Mouse (Mus musculus): Measurements from ENCODE around the gene Mrc1. TPM values are rescaled to one million over a fixed set of nuclear protein-coding genes. Genes with fewer than 3 reads are reported as not detected.

Gene Mrc1
- polyA plus RNA-seq, 1 experiment = 0.19 TPM

DNA sequence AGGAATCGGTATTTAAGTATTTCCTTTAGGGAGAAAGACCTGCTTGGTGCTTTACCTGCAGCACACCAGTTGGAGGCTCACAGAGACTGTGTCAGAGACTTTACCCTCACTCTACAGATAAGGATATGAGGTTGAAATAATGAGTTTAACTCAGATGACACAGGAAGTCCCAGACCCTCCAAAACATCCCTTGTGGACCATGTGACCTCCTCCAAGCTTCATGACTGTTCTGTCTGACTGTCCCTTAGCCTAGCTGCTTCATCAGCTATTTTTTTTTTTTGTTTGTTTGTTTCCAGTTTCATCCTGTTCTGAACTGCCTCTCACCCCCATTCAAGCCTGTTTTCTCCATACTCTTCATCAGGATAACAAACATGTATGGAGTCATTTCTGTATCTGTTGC lies 3.7 kb downstream of the Mrc1 start:
- no peak for TF ChIP-seq EP300 (IDR thresholded peaks at IDR 0.05; ENCODE audit: insufficient read depth, low read depth, low read length)
- TF ChIP-seq CTCF (IDR thresholded peaks at IDR 0.05; ENCODE audit: low read depth, low read length) = no peak
- TF ChIP-seq POLR2A (IDR thresholded peaks at IDR 0.05; ENCODE audit: insufficient read depth, low read length) = no peak
- H3K4me1 ChIP-seq (ENCODE audit: control insufficient read depth, insufficient read depth, low read length) = no peaks in the 10 kb centered on the region
- H3K27me3 ChIP-seq (ENCODE audit: control insufficient read depth, insufficient read depth, low read length, poor library complexity, severe bottlenecking) = no peaks in the 10 kb centered on the region
- H3K4me3 ChIP-seq (ENCODE audit: low read depth, low read length) = no peak overlapping the region
- no peaks in the 10 kb centered on the region for H3K36me3 ChIP-seq (ENCODE audit: control insufficient read depth, insufficient read depth, low read length, poor library complexity, severe bottlenecking)
- no peaks in the 10 kb centered on the region for H3K9me3 ChIP-seq (replicated peaks; ENCODE audit: control insufficient read depth, insufficient read depth, low read length, poor library complexity, severe bottlenecking)
- no peak overlapping the region for H3K27ac ChIP-seq (ENCODE audit: insufficient read depth, low read length)
- no peak overlapping the region for H3K9ac ChIP-seq (ENCODE audit: low read depth, poor library complexity, severe bottlenecking)

DNA sequence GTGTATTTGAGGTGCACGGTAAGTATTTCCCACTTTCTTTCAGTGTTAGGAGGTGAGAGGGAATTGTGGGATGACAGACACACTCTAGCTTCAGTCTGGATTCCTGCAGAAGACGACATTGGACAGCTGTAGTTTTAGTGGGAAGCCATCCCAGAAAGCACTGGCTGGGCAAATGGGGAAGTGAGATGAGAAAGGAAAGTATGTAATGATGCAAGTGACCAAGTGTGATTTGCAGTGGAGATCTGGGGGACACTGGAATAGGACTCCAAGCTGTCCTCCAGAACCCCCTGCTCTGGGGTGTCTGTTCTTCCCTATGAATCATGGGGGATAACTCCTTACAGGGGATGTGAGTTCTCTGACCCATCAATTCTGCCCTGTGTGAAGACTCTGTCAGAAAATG lies 4.8 kb downstream of the Mrc1 start:
- Histone ChIP-seq H3K9me3 (replicated peaks; ENCODE audit: control insufficient read depth, insufficient read depth, low read length, poor library complexity, severe bottlenecking) (no peaks in the 10 kb centered on the region), H3K9ac (ENCODE audit: low read depth, poor library complexity, severe bottlenecking) (no peak overlapping the region), H3K27ac (ENCODE audit: insufficient read depth, low read length) (no peak overlapping the region), H3K27me3 (ENCODE audit: control insufficient read depth, insufficient read depth, low read length, poor library complexity, severe bottlenecking) (no peaks in the 10 kb centered on the region), H3K4me3 (ENCODE audit: low read depth, low read length) (no peak overlapping the region), H3K36me3 (ENCODE audit: control insufficient read depth, insufficient read depth, low read length, poor library complexity, severe bottlenecking) (no peaks in the 10 kb centered on the region), H3K4me1 (ENCODE audit: control insufficient read depth, insufficient read depth, low read length) (no peaks in the 10 kb centered on the region)
- TF ChIP-seq EP300 (IDR thresholded peaks at IDR 0.05; ENCODE audit: insufficient read depth, low read depth, low read length) = no peak
- TF ChIP-seq CTCF (IDR thresholded peaks at IDR 0.05; ENCODE audit: low read depth, low read length) = no peak
- TF ChIP-seq POLR2A (IDR thresholded peaks at IDR 0.05; ENCODE audit: insufficient read depth, low read length) = no peak

GRCm38 (mm10) chr2:14235319-14235718 lies 6.1 kb downstream of the Mrc1 start:
- H3K9me3 ChIP-seq (replicated peaks; ENCODE audit: control insufficient read depth, insufficient read depth, low read length, poor library complexity, severe bottlenecking) = no peaks in the 10 kb centered on the region
- no peak overlapping the region for H3K4me3 ChIP-seq (ENCODE audit: low read depth, low read length)
- H3K36me3 ChIP-seq (ENCODE audit: control insufficient read depth, insufficient read depth, low read length, poor library complexity, severe bottlenecking) = no peaks in the 10 kb centered on the region
- no peak for TF ChIP-seq POLR2A (IDR thresholded peaks at IDR 0.05; ENCODE audit: insufficient read depth, low read length)
- no peak for TF ChIP-seq CTCF (IDR thresholded peaks at IDR 0.05; ENCODE audit: low read depth, low read length)
- no peak for TF ChIP-seq EP300 (IDR thresholded peaks at IDR 0.05; ENCODE audit: insufficient read depth, low read depth, low read length)
- H3K27ac ChIP-seq (ENCODE audit: insufficient read depth, low read length) = no peak overlapping the region
- no peaks in the 10 kb centered on the region for H3K27me3 ChIP-seq (ENCODE audit: control insufficient read depth, insufficient read depth, low read length, poor library complexity, severe bottlenecking)
- no peak overlapping the region for H3K9ac ChIP-seq (ENCODE audit: low read depth, poor library complexity, severe bottlenecking)
- no peaks in the 10 kb centered on the region for H3K4me1 ChIP-seq (ENCODE audit: control insufficient read depth, insufficient read depth, low read length)

DNA sequence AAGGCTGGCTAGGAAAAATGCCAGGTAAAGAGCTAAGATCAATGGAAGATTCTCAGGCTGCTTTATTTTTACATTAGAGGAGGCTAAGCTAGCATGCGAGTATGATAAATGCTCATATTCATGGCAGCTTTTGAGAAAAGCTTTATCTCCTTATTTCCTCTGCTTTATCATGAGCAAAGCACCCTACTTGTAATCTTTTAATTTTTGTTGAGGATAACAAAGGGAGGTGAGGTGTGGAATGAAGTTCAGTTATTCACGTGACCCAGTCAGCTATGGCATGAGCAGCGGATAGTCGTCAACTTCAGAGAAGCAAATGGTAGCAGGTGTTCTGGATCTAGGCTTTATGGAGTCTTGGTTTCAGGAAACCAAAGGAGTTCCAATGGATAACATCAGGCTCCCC lies 7.7 kb downstream of the Mrc1 start:
- no peaks in the 10 kb centered on the region for H3K9me3 ChIP-seq (replicated peaks; ENCODE audit: control insufficient read depth, insufficient read depth, low read length, poor library complexity, severe bottlenecking)
- H3K9ac ChIP-seq (ENCODE audit: low read depth, poor library complexity, severe bottlenecking) = no peak overlapping the region
- TF ChIP-seq EP300 (IDR thresholded peaks at IDR 0.05; ENCODE audit: insufficient read depth, low read depth, low read length) (no peak), CTCF (IDR thresholded peaks at IDR 0.05; ENCODE audit: low read depth, low read length) (no peak), POLR2A (IDR thresholded peaks at IDR 0.05; ENCODE audit: insufficient read depth, low read length) (no peak)
- H3K27me3 ChIP-seq (ENCODE audit: control insufficient read depth, insufficient read depth, low read length, poor library complexity, severe bottlenecking) = no peaks in the 10 kb centered on the region
- H3K27ac ChIP-seq (ENCODE audit: insufficient read depth, low read length) = no peak overlapping the region
- H3K4me3 ChIP-seq (ENCODE audit: low read depth, low read length) = no peak overlapping the region
- H3K4me1 ChIP-seq (ENCODE audit: control insufficient read depth, insufficient read depth, low read length) = no peaks in the 10 kb centered on the region
- H3K36me3 ChIP-seq (ENCODE audit: control insufficient read depth, insufficient read depth, low read length, poor library complexity, severe bottlenecking) = no peaks in the 10 kb centered on the region

GRCm38 (mm10) chr2:14237723-14238122 lies 8.5 kb downstream of the Mrc1 start:
- H3K27ac ChIP-seq (ENCODE audit: insufficient read depth, low read length) = no peak overlapping the region
- no peaks in the 10 kb centered on the region for H3K36me3 ChIP-seq (ENCODE audit: control insufficient read depth, insufficient read depth, low read length, poor library complexity, severe bottlenecking)
- H3K4me1 ChIP-seq (ENCODE audit: control insufficient read depth, insufficient read depth, low read length) = no peaks in the 10 kb centered on the region
- no peak overlapping the region for H3K9ac ChIP-seq (ENCODE audit: low read depth, poor library complexity, severe bottlenecking)
- H3K9me3 ChIP-seq (replicated peaks; ENCODE audit: control insufficient read depth, insufficient read depth, low read length, poor library complexity, severe bottlenecking) = no peaks in the 10 kb centered on the region
- H3K4me3 ChIP-seq (ENCODE audit: low read depth, low read length) = no peak overlapping the region
- TF ChIP-seq EP300 (IDR thresholded peaks at IDR 0.05; ENCODE audit: insufficient read depth, low read depth, low read length) (no peak), CTCF (IDR thresholded peaks at IDR 0.05; ENCODE audit: low read depth, low read length) (no peak), POLR2A (IDR thresholded peaks at IDR 0.05; ENCODE audit: insufficient read depth, low read length) (no peak)
- no peaks in the 10 kb centered on the region for H3K27me3 ChIP-seq (ENCODE audit: control insufficient read depth, insufficient read depth, low read length, poor library complexity, severe bottlenecking)

DNA sequence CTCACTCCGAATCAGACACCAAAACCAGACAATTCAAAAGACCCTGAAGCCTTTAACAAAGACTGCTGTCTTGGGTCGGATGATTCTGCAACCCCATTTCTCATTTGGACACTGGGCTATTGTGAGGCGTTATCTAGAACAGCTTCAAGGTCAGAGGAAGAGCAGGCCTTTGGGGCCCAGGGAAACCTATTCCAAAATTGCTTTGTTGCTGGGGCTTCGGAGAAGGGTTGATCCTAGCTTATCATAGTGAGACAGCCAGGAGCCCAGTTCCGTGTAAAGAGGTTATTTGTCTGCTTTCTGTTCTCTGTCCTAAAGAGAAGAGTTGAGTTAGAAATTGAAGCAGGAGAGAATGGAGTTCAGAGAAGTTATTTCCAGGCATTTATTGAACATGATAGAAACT lies 10.0 kb downstream of the Mrc1 start:
- Histone ChIP-seq H3K4me3 (ENCODE audit: low read depth, low read length) (no peak overlapping the region), H3K27ac (ENCODE audit: insufficient read depth, low read length) (no peak overlapping the region), H3K4me1 (ENCODE audit: control insufficient read depth, insufficient read depth, low read length) (no peaks in the 10 kb centered on the region), H3K9me3 (replicated peaks; ENCODE audit: control insufficient read depth, insufficient read depth, low read length, poor library complexity, severe bottlenecking) (no peaks in the 10 kb centered on the region), H3K9ac (ENCODE audit: low read depth, poor library complexity, severe bottlenecking) (no peak overlapping the region), H3K36me3 (ENCODE audit: control insufficient read depth, insufficient read depth, low read length, poor library complexity, severe bottlenecking) (no peaks in the 10 kb centered on the region), H3K27me3 (ENCODE audit: control insufficient read depth, insufficient read depth, low read length, poor library complexity, severe bottlenecking) (no peaks in the 10 kb centered on the region)
- no peak for TF ChIP-seq EP300 (IDR thresholded peaks at IDR 0.05; ENCODE audit: insufficient read depth, low read depth, low read length)
